Mouse (Mus musculus): ENCODE results near the gene Gm28051.

DNA sequence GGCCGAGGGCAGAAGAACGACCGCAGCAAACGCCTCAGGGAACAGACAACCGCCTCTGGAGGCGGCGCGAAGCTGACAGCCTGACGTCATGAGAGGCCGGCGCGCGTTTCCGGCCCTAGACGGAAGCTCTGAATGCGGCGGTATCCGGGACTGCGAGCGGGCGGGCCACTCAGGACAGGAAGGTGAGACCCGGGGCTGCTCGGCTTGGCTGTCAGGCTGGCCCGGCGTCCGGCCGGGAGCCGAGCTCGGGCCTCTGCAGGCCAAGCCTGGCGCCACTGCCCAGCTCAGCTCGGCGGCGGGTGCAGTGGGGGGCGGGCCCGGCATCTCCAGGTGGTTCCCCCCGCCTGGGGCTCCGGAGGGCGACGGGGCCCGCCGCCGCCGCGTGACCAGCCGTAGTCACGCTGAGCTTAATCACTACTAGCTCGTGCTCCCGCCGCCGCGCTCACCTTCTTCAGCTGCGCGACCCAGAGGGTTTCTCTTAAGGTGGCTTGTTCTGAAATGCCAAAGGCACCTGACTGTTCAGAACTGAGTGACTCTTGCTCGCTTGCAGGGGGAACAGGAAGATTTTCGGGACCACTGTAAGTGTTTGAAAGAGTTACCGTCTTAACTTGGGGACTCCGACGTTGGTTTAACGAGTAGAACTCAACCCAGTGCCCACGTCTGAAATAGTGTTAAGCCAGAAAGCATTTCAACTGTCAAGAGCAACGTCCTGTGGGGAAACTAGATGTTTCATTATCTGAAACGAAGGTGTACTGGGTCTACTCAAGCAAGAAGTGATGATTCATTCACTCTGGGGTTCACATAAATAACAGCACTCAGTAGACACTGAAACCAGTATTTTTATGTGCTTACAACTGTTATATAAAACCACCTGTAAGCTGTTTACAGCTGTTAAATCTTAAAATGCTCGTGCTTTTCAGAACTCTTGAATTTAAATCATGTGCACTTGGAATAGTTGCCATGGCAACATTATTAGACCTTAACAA, 13.7 kb downstream of the Gm28051 start, which contains the start of the genes Moap1 and Tmem251:
- TF ChIP-seq CTCF (IDR thresholded peaks at IDR 0.05; ENCODE audit: control insufficient read depth, insufficient read depth, insufficient read length) (no peak), MAX (IDR thresholded peaks at IDR 0.05) (no peak), CEBPB (IDR thresholded peaks at IDR 0.05; ENCODE audit: low read depth) (no peak), USF1 (IDR thresholded peaks at IDR 0.05; ENCODE audit: low read depth) (no peak)

All from C2C12 (cell line).